ENCODE assay signal across 27 mouse cellular contexts in genomic region chr7:116515059-116515458, GRCm38 (mm10). TPM values are rescaled to one million over a fixed set of nuclear protein-coding genes. Genes with fewer than 3 reads are reported as not detected.
DNase-seq lines count a peak whose midpoint lies in the region; ATAC-seq and TF ChIP-seq lines count a peak whose summit lies in the region.
"Had no signal": no experiment of that assay in that cellular context is flagged by ENCODE, and none has a peak within 500 bp of the region (broad histone marks: within the 10 kb centered on the region; RNA-seq: fewer than 3 reads in every experiment).

No protein-coding gene starts in this region.

- no peak overlapping the region for H3K9ac ChIP-seq in heart, adult 2 months (ENCODE audit: low read depth, low read length)
- H3K9ac ChIP-seq in midbrain, embryonic 16.5 days (ENCODE audit: low read depth, low read length): no peak overlapping the region
- H3K9ac ChIP-seq in kidney, embryonic 14.5 days (ENCODE audit: low read depth, low read length): no peak overlapping the region
- H3K9ac ChIP-seq: embryonic facial prominence, embryonic 12.5 days; forebrain, embryonic 13.5 days; heart, embryonic 13.5 days; hindbrain, embryonic 13.5 days; liver, embryonic 13.5 days; midbrain, embryonic 12.5 days; neural tube, embryonic 12.5 days had no signal

- H3K4me1 ChIP-seq in heart, adult 2 months (ENCODE audit: control insufficient read depth, insufficient read depth, low read length): peaks cover 14% of the 10 kb centered on the region
- H3K4me1 ChIP-seq in bone marrow, adult 2 months (ENCODE audit: control insufficient read depth, insufficient read depth, low read length): peaks cover 2% of the 10 kb centered on the region
- H3K4me1 ChIP-seq in lung, adult 2 months (ENCODE audit: control insufficient read depth, insufficient read depth, low read length): no peaks in the 10 kb centered on the region; the same call in none of the 2 replicates
- peaks cover 6% of the 10 kb centered on the region for H3K4me1 ChIP-seq in midbrain, embryonic 16.5 days (ENCODE audit: control insufficient read depth, insufficient read depth, low read length)
- no peaks in the 10 kb centered on the region for H3K4me1 ChIP-seq in kidney, embryonic 14.5 days (ENCODE audit: control insufficient read depth, insufficient read depth, low read length)
- H3K4me1 ChIP-seq: embryonic facial prominence, embryonic 12.5 days; forebrain, embryonic 13.5 days; liver, embryonic 13.5 days; midbrain, embryonic 12.5 days had no signal

- no peak for ATAC-seq in midbrain, embryonic 16.5 days
- no peak for ATAC-seq in kidney, embryonic 14.5 days (ENCODE audit: low FRiP score, low TSS enrichment)
- ATAC-seq: forebrain, embryonic 13.5 days had no signal

- DNase-seq in heart, adult 2 months: no peak
- DNase-seq in heart, postnatal 25 days (ENCODE audit: low spot score): no peak
- peak; percentile 22 for DNase-seq in lung, adult 2 months
- DNase-seq in lung, postnatal 36 days: peak; percentile 60
- DNase-seq in testis, postnatal 14 days (ENCODE audit: low spot score): no peak
- DNase-seq: adrenal gland, adult 2 months; B cell, adult 2 months; cerebellum, adult 18-20 months; cerebellum, postnatal 14 days; heart, postnatal 36 days; kidney, adult 11 months; layer of hippocampus, adult 9-11 months; left cerebral cortex, postnatal 4 days; liver, embryonic 13.5 days; thymus, adult 18-20 months; thymus, postnatal 36 days had no signal

- no peaks in the 10 kb centered on the region for H3K9me3 ChIP-seq in midbrain, embryonic 16.5 days (replicated peaks; ENCODE audit: control insufficient read depth, low read length, poor library complexity, severe bottlenecking)
- H3K9me3 ChIP-seq in kidney, embryonic 14.5 days (ENCODE audit: control insufficient read depth, low read length): no peaks in the 10 kb centered on the region
- H3K9me3 ChIP-seq: embryonic facial prominence, embryonic 12.5 days; forebrain, embryonic 13.5 days; heart, embryonic 13.5 days; hindbrain, embryonic 13.5 days; liver, embryonic 13.5 days; midbrain, embryonic 12.5 days; neural tube, embryonic 12.5 days had no signal

- WGBS in heart, adult 2 months: 87% methylated on average over 7 of the region's 7 CpGs
- 46% methylated on average over 7 of the region's 7 CpGs for WGBS in bone marrow, adult 2 months
- WGBS in lung, adult 2 months: 58% methylated on average over 7 of the region's 7 CpGs
- 95% methylated on average over 7 of the region's 7 CpGs for WGBS in midbrain, embryonic 16.5 days
- 90% methylated on average over 7 of the region's 7 CpGs for WGBS in kidney, embryonic 14.5 days

- H3K27ac ChIP-seq in heart, adult 2 months: peak overlapping the region; percentile 23; the same call in 1 of the 2 replicates
- H3K27ac ChIP-seq in bone marrow, adult 2 months (ENCODE audit: control insufficient read depth, insufficient read depth, low read depth, low read length, poor library complexity): peak overlapping the region; percentile 83
- H3K27ac ChIP-seq in midbrain, embryonic 16.5 days (ENCODE audit: low read length): no peak overlapping the region
- H3K27ac ChIP-seq in kidney, embryonic 14.5 days (ENCODE audit: low read depth, low read length): no peak overlapping the region
- H3K27ac ChIP-seq: embryonic facial prominence, embryonic 12.5 days; forebrain, embryonic 13.5 days; heart, embryonic 13.5 days; kidney, postnatal 0 days; left cerebral cortex, adult 2 months; liver, embryonic 13.5 days; midbrain, embryonic 12.5 days; neural tube, embryonic 12.5 days had no signal

- TF ChIP-seq EP300 in heart, adult 2 months (IDR thresholded peaks at IDR 0.05; ENCODE audit: insufficient read depth, low read depth, low read length): no peak

- TF ChIP-seq CTCF in heart, adult 2 months (IDR thresholded peaks at IDR 0.05): no peak
- no peak for TF ChIP-seq CTCF in bone marrow, adult 2 months (IDR thresholded peaks at IDR 0.05; ENCODE audit: control insufficient read depth, insufficient read depth, low read length)
- TF ChIP-seq CTCF in lung, adult 2 months (IDR thresholded peaks at IDR 0.05; ENCODE audit: insufficient read depth, low read length): no peak

- TF ChIP-seq POLR2A in heart, adult 2 months (IDR thresholded peaks at IDR 0.05; ENCODE audit: insufficient read depth, low read depth, low read length): no peak
- TF ChIP-seq POLR2A in bone marrow, adult 2 months (IDR thresholded peaks at IDR 0.05; ENCODE audit: borderline replicate concordance, control insufficient read depth, low read depth, low read length): no peak
- TF ChIP-seq POLR2A in lung, adult 2 months (IDR thresholded peaks at IDR 0.05; ENCODE audit: borderline replicate concordance, extremely low read depth, low read depth, low read length): no peak

- H3K27me3 ChIP-seq in heart, adult 2 months (ENCODE audit: control insufficient read depth, insufficient read depth, low read length): no peaks in the 10 kb centered on the region
- no peaks in the 10 kb centered on the region for H3K27me3 ChIP-seq in midbrain, embryonic 16.5 days (ENCODE audit: control insufficient read depth, insufficient read depth, low read depth, low read length)
- H3K27me3 ChIP-seq in kidney, embryonic 14.5 days (ENCODE audit: control insufficient read depth, insufficient read depth, low read length): no peaks in the 10 kb centered on the region
- H3K27me3 ChIP-seq: embryonic facial prominence, embryonic 12.5 days; forebrain, embryonic 13.5 days; heart, embryonic 13.5 days; hindbrain, embryonic 13.5 days; liver, embryonic 13.5 days; midbrain, embryonic 12.5 days; neural tube, embryonic 12.5 days had no signal

- no peaks in the 10 kb centered on the region for H3K79me2 ChIP-seq in heart, adult 2 months (replicated peaks; ENCODE audit: control insufficient read depth, insufficient read depth, low read length)

- intact Hi-C loops in heart, adult 2 months (cut with DNase I): loop anchor here (2.0 to 5.0 kb wide), 2 partner anchors 56 to 178 kb away; no protein-coding TSS in a partner anchor
- intact Hi-C loops in heart, postnatal 25 days (cut with DNase I): no loop called here

- H3K36me3 ChIP-seq in heart, adult 2 months (ENCODE audit: control insufficient read depth, insufficient read depth, low read length): no peaks in the 10 kb centered on the region
- no peaks in the 10 kb centered on the region; the same call in 1 of the 2 replicates for H3K36me3 ChIP-seq in midbrain, embryonic 16.5 days (ENCODE audit: control insufficient read depth, insufficient read depth, low read length)
- H3K36me3 ChIP-seq in kidney, embryonic 14.5 days (ENCODE audit: control insufficient read depth, insufficient read depth, low read length): 0 out of 2 replicates have a peak, but pooled peaks cover 4% of the 10 kb centered on the region
- H3K36me3 ChIP-seq: embryonic facial prominence, embryonic 12.5 days; liver, embryonic 13.5 days had no signal

- H3K4me2 ChIP-seq in midbrain, embryonic 16.5 days (ENCODE audit: low read length): no peak overlapping the region
- no peak overlapping the region for H3K4me2 ChIP-seq in kidney, embryonic 14.5 days (replicated peaks; ENCODE audit: low read depth, low read length)
- H3K4me2 ChIP-seq: embryonic facial prominence, embryonic 12.5 days; forebrain, embryonic 13.5 days; heart, embryonic 13.5 days; hindbrain, embryonic 13.5 days; liver, embryonic 13.5 days; midbrain, embryonic 12.5 days; neural tube, embryonic 12.5 days had no signal

- H3K4me3 ChIP-seq in heart, adult 2 months: no peak overlapping the region
- peak overlapping the region; percentile 46 for H3K4me3 ChIP-seq in bone marrow, adult 2 months (replicated peaks; ENCODE audit: control insufficient read depth, low read depth, low read length)
- no peak overlapping the region for H3K4me3 ChIP-seq in lung, adult 2 months (replicated peaks; ENCODE audit: extremely low read depth, low read depth, low read length)
- no peak overlapping the region for H3K4me3 ChIP-seq in midbrain, embryonic 16.5 days (ENCODE audit: low read depth, low read length)
- H3K4me3 ChIP-seq in kidney, embryonic 14.5 days (ENCODE audit: low read length): no peak overlapping the region
- H3K4me3 ChIP-seq: embryonic facial prominence, embryonic 12.5 days; forebrain, embryonic 13.5 days; heart, embryonic 13.5 days; hindbrain, embryonic 13.5 days; left cerebral cortex, adult 2 months; liver, embryonic 13.5 days; midbrain, embryonic 12.5 days; neural tube, embryonic 12.5 days had no signal

RNA-seq across cellular contexts. Expression of gene Nucb2, which starts 10.9 kb away (rescaled TPM):
- 1 to 10 TPM; 6.9 to 7.3 TPM for total RNA-seq in heart, adult 2 months (2021)
- 1.8 and 2.3 TPM in 2 replicates for polyA plus RNA-seq in heart, adult 2 months (2012; rRNA removed)
- 1 to 10 TPM; 8.1 to 8.9 TPM for total RNA-seq in heart, postnatal 25 days (2021)
- polyA plus RNA-seq in bone marrow, adult 2 months (2011; ENCODE audit: insufficient read depth, insufficient read length, low replicate concordance, missing spikeins): 6.5 and 23.0 TPM in 2 replicates
- polyA plus RNA-seq in lung, adult 2 months (2012; rRNA removed): 6.7 and 9.5 TPM in 2 replicates
- polyA plus RNA-seq in midbrain, embryonic 16.5 days (2015; fragmentation: Nextera tagmentation; extraction: Ambion mirVana): 27.4 and 29.4 TPM in 2 replicates
- 17.5 and 19.2 TPM in 2 replicates for polyA plus RNA-seq in kidney, embryonic 14.5 days (2014; fragmentation: Nextera tagmentation; extraction: Ambion mirVana)

Comparison
In these comparisons a context has a peak if more than half of its experiments do, and no peak if none do; other contexts are left out.
1. DNase-seq: peak in lung, adult 2 months (single experiment) and lung, postnatal 36 days (single experiment); none in heart, adult 2 months (0 of 2), heart, postnatal 25 days (single experiment) and testis, postnatal 14 days (single experiment).
2. H3K27ac ChIP-seq: peak in heart, adult 2 months (single experiment) and bone marrow, adult 2 months (single experiment); none in midbrain, embryonic 16.5 days (single experiment) and kidney, embryonic 14.5 days (single experiment).